Mouse (Mus musculus) forebrain, embryonic 16.5 days (tissue): ENCODE data around the gene Mapkapk2. TPM values are rescaled to one million over a fixed set of nuclear protein-coding genes. Genes with fewer than 3 reads are reported as not detected.
"Not testable (repeated sequence)": the region's sequence is repeated elsewhere in the genome, so short reads cannot be mapped to it uniquely, and the experiment has no call there.

Experiments
- ATAC-seq: fragments of 200-750 bp; cut with Nextera tagmentation; 2 replicates; pipeline ENCODE4 v1.8.0; 2017; ENCODE audit warnings: mild to moderate bottlenecking, moderate library complexity
- H3K27ac ChIP-seq: fragments of 300-500 bp; sonication (generic); 2 replicates; pipeline ENCODE4 v1.5.1; 2014; ENCODE audit warnings: low read length, control low read depth
- H3K27me3 ChIP-seq: fragments of 300-500 bp; sonication (generic); replicated peaks from 2 replicates; pipeline ENCODE4 v1.6.1; 2014; ENCODE audit warnings: low read length; ENCODE audit not compliant: control insufficient read depth, insufficient read depth
- H3K36me3 ChIP-seq: fragments of 300-500 bp; sonication (generic); 2 replicates; pipeline ENCODE4 v1.6.1; 2014; ENCODE audit not compliant: control insufficient read depth, insufficient read depth
- H3K4me1 ChIP-seq: fragments of 300-500 bp; sonication (generic); replicated peaks from 2 replicates; pipeline ENCODE4 v1.6.1; 2014; ENCODE audit warnings: low read length; ENCODE audit not compliant: control insufficient read depth, insufficient read depth
- H3K4me2 ChIP-seq: fragments of 300-500 bp; sonication (generic); 2 replicates; pipeline ENCODE4 v1.6.1; 2014; ENCODE audit warnings: mild to moderate bottlenecking, low read length, control low read depth
- H3K4me3 ChIP-seq: fragments of 300-500 bp; sonication (generic); replicated peaks from 2 replicates; pipeline ENCODE4 v1.5.1; 2014; ENCODE audit warnings: mild to moderate bottlenecking, low read length, control low read depth
- H3K9ac ChIP-seq: fragments of 300-500 bp; sonication (generic); replicated peaks from 2 replicates; pipeline ENCODE4 v1.6.1; 2014; ENCODE audit warnings: low read depth, low read length, control low read depth
- H3K9me3 ChIP-seq: fragments of 300-500 bp; sonication (generic); 2 replicates; pipeline ENCODE4 v1.6.1; 2016; ENCODE audit warnings: low read length; ENCODE audit not compliant: control insufficient read depth
- WGBS: fragments of 180-500 bp; shearing (Covaris S2); extraction: QIAGEN DNeasy Blood & Tissue Kit; methylation state at CpG from one replicate; pipeline ENCODE4 v1.1.7; 2014; 5-methylcytosine and 5-hydroxymethylcytosine counted together
- polyA plus RNA-seq: library from polyadenylated mRNA; unstranded; fragments of >200 nt; fragmentation: Nextera tagmentation; extraction: Ambion mirVana; gene quantifications from 2 replicates; pipeline ENCODE4 v1.2.1, GENCODE M21; 2015

Mapkapk2 gene
- 19.9 and 23.0 TPM in 2 replicates for polyA plus RNA-seq

DNA sequence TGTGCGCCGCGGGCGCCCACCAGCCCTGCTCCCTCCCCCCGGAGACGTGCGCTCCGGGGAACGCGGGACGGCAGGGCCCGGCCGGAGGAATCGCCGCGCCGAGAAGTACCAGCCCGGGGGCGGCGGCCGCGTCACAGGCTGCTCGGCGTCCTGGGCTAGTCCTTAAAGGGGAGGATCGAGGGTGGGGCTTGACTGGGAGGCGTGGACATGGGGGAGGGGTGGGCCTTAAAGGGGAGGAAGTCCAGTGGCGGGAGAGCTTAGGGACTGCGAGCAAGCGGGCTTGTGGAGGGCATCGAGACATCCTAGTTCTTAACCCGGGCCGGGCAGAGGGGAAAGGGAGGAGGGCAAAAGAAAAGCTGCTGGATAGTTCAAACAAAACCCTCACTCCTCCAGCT is at the start of gene Mapkapk2:
Gene Mapkapk2 (minus strand): TSS at position 127 of the 395 bp plus-strand sequence.
- H3K36me3 ChIP-seq = no peaks in the 10 kb centered on the region
- no peaks in the 10 kb centered on the region for H3K9me3 ChIP-seq
- ATAC-seq = peak; percentile 94
- H3K9ac ChIP-seq = peak within 1 kb of the TSS; percentile 89
- H3K4me2 ChIP-seq = peak within 1 kb of the TSS; percentile 53
- under 1% methylated on average over 32 of the region's 32 CpGs for WGBS
- peak within 1 kb of the TSS; percentile 86 for H3K4me3 ChIP-seq
- peaks cover 28% of the 10 kb centered on the region for H3K4me1 ChIP-seq
- H3K27me3 ChIP-seq = no peaks in the 10 kb centered on the region
- H3K27ac ChIP-seq = peak within 1 kb of the TSS; percentile 78

DNA sequence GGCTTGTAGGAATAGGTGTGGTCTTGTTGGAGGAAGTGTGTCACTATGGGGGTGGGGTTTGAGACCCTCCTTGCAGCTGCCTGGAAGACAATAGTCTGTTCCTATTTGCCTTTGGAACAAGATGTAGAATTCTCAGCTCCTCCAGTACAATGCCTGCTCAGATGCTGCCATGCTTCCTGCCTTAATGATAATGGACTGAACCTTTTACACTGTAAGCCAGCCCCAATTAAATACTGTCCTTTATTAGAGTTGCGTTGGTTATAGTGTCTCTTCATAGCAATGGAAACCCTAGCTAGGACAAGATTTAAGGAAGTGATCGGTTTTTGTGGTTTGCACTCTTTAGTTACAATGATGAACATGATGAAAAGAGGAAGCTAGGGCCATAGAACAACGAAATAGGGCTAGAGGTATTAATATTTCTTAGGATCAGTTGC is 48.6 kb upstream of the Mapkapk2 start:
- no peaks in the 10 kb centered on the region for H3K4me1 ChIP-seq
- no peaks in the 10 kb centered on the region for H3K36me3 ChIP-seq
- H3K4me2 ChIP-seq = no peak overlapping the region
- H3K9me3 ChIP-seq = no peaks in the 10 kb centered on the region
- no peak for ATAC-seq
- no peaks in the 10 kb centered on the region for H3K27me3 ChIP-seq
- H3K4me3 ChIP-seq = no peak overlapping the region
- no peak overlapping the region for H3K9ac ChIP-seq
- WGBS = 75% methylated on average over 3 of the region's 3 CpGs
- H3K27ac ChIP-seq = no peak overlapping the region

GRCm38 (mm10) chr1:131145222-131145621 is 47.6 kb upstream of the Mapkapk2 start:
- not testable (repeated sequence) for H3K36me3 ChIP-seq, H3K4me1 ChIP-seq, H3K4me2 ChIP-seq, H3K9me3 ChIP-seq, H3K9ac ChIP-seq, H3K27ac ChIP-seq, H3K27me3 ChIP-seq, ATAC-seq, H3K4me3 ChIP-seq
- 89% methylated on average over 3 of the region's 3 CpGs for WGBS

DNA sequence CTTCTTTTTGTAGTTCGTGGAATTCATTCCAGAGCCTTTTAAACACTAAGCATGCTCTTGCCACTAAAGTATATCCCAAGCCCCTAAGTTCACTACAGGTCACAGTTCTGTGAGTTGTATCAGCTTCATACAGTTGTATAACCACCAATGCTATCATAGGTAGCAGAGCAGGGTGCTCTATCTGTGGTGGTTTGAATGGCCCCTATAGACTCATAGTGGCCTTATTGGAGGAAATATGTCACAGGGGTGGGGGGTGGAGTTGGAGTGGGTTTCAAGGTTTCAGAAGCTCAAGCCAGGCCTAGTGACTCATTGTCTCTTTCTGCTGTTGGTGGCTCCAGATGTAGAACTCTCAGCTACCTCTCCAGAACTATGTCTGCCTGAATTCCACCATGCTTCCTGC is 44.8 kb upstream of the Mapkapk2 start:
- ATAC-seq = no peak
- Histone ChIP-seq H3K4me1 (peaks cover 3% of the 10 kb centered on the region; the same call in 1 of the 2 replicates), H3K4me3 (no peak overlapping the region), H3K9ac (no peak overlapping the region), H3K27ac (no peak overlapping the region), H3K27me3 (no peaks in the 10 kb centered on the region), H3K9me3 (no peaks in the 10 kb centered on the region), H3K4me2 (no peak overlapping the region), H3K36me3 (no peaks in the 10 kb centered on the region)
- 81% methylated on average over 1 of the region's 1 CpGs for WGBS

- H3K9ac ChIP-seq = no peak overlapping the region
- no peaks in the 10 kb centered on the region for H3K9me3 ChIP-seq
- no peaks in the 10 kb centered on the region for H3K36me3 ChIP-seq
- no peak overlapping the region for H3K4me2 ChIP-seq
- peaks cover 10% of the 10 kb centered on the region for H3K4me1 ChIP-seq
- 70% methylated on average over 2 of the region's 2 CpGs for WGBS
- H3K27me3 ChIP-seq = no peaks in the 10 kb centered on the region
- no peak overlapping the region for H3K27ac ChIP-seq
- no peak overlapping the region for H3K4me3 ChIP-seq
- no peak for ATAC-seq
Observed at GRCm38 (mm10) chr1:131141449-131141848, 43.8 kb upstream of the Mapkapk2 start.

DNA sequence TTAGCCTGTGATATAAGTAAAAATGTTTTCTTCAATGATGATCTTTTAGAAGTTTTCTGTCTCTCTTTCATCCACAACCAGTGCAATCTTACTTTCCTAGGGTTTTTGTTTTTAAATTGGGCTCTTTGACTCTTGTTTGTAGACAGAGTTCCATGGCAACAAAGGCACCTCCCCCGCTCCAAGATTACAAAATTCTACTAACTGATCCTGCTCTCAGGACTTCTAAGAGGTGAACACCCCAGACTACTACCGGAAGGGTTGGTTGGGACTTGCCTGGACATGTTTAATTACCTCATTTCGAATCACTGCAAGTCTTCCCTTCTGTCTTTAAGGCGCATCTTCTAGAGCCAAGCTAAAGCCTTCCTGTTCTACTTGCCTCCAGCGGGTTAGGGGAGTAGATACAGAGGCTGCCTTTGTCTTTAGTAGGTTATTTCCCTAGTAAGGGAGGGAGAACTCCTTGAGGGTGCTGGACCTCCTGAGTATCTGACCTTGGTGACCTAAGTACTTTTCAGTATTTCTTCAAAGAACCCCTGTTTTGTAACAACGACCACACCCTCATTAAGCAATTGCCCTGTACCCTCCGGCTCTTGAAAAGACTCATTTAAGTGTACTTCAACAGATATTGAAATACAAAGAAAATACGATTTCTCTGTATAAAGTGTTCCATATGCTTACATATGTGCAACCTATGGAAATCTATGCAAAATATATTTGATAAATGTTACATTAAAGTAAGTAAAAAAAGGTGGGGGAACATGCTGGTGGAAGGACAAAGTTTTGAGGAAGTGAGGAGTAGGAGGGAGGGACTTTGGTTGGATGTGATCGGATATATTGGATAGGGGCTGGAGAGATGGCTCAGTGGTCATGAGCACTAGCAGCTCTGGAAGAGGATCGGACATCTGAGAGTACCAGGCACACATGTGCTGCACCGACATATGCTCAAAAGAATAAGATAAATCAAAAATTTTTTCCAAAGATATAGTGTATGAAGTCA is 41.8 kb upstream of the Mapkapk2 start:
- no peak overlapping the region for H3K4me3 ChIP-seq
- no peaks in the 10 kb centered on the region for H3K27me3 ChIP-seq
- ATAC-seq = no peak
- H3K9me3 ChIP-seq = no peaks in the 10 kb centered on the region
- H3K9ac ChIP-seq = no peak overlapping the region
- H3K4me1 ChIP-seq = peaks cover 27% of the 10 kb centered on the region
- H3K4me2 ChIP-seq = peak overlapping the region; percentile 61
- no peak overlapping the region for H3K27ac ChIP-seq
- H3K36me3 ChIP-seq = no peaks in the 10 kb centered on the region
- 69% methylated on average over 11 of the region's 11 CpGs for WGBS

DNA sequence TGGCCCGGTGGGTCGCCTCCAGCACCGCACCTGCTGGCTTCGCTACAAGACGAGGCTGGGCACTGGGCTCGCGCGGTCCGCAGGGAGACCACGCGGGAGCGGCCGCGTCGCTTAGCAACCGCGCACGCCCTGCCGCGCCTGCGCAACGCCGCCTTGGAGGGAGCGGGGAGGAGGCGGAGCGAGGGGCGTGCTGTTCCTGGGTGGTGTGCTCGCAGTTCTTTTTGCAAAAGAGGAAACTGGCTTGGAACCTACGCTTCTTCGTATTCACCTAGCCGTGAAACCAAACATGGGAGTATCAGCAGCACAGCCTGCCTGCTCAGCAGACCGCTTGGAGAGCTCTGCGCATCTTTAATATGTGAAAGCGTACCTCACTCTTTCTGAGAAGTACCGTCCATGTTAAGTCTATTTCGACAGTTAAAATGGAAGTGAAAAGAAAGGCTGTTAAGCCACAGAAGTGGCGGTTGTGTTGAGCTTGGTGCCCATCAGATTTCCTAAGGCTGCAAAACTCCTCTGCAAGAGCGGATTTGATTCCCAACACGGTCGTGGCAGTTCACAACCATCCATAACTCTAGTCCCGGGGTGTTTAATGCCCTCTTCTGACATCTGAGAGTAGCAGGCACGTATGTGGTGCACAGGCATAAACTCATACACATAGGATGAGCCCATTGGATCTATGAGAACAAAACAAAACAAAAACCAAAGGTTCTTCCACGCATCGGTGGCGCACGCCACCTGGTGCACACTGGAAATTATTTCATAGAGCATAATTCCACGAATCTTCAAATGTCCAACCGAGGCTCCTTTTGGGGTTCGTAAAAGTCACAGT is 40.8 kb upstream of the Mapkapk2 start, which contains the start of gene Dyrk3:
Gene Dyrk3 (minus strand): TSS at position 150 of the 826 bp plus-strand sequence.
- Histone ChIP-seq H3K9ac (peak within 1 kb of the TSS; percentile 83), H3K4me3 (peak within 1 kb of the TSS; percentile 74), H3K27ac (peak within 1 kb of the TSS; percentile 87), H3K4me1 (peaks cover 32% of the 10 kb centered on the region), H3K36me3 (no peaks in the 10 kb centered on the region), H3K27me3 (no peaks in the 10 kb centered on the region), H3K4me2 (peak within 1 kb of the TSS; percentile 64), H3K9me3 (no peaks in the 10 kb centered on the region)
- ATAC-seq = peak; percentile 97
- 4% methylated on average over 49 of the region's 49 CpGs for WGBS

GRCm38 (mm10) chr1:131137717-131138118 is 40.1 kb upstream of the Mapkapk2 start:
- Histone ChIP-seq H3K9ac (peak overlapping the region; percentile 83), H3K4me1 (peaks cover 32% of the 10 kb centered on the region), H3K27ac (peak overlapping the region; percentile 85), H3K9me3 (no peaks in the 10 kb centered on the region), H3K4me3 (peak overlapping the region; percentile 74), H3K4me2 (peak overlapping the region; percentile 64), H3K36me3 (no peaks in the 10 kb centered on the region), H3K27me3 (no peaks in the 10 kb centered on the region)
- ATAC-seq = peak; percentile 81
- under 1% methylated on average over 27 of the region's 36 CpGs for WGBS

GRCm38 (mm10) chr1:131137111-131137510 is 39.5 kb upstream of the Mapkapk2 start:
- no peaks in the 10 kb centered on the region for H3K9me3 ChIP-seq
- no peak for ATAC-seq

More at GRCm38 (mm10) chr1:131137111-131137510, 39.5 kb upstream of the Mapkapk2 start:
- no peaks in the 10 kb centered on the region for H3K27me3 ChIP-seq
- H3K4me3 ChIP-seq = peak overlapping the region; percentile 74
- H3K27ac ChIP-seq = peak overlapping the region; percentile 39; the same call in 1 of the 2 replicates
- no peaks in the 10 kb centered on the region for H3K36me3 ChIP-seq
- peak overlapping the region; percentile 64 for H3K4me2 ChIP-seq
- peak overlapping the region; percentile 51 for H3K9ac ChIP-seq
- WGBS = 3% methylated on average over 5 of the region's 5 CpGs
- H3K4me1 ChIP-seq = peaks cover 32% of the 10 kb centered on the region
